Mouse (Mus musculus) heart, adult 9 months (tissue): ENCODE data around the gene Hspb11.

ENCODE experiments used
- DNase-seq, 2 experiments: peaks; one replicate each; pipeline ENCODE4 v3.0.0; 2022; ENCODE audit warnings: low spot score in 2 of 2

The Hspb11 gene

DNA sequence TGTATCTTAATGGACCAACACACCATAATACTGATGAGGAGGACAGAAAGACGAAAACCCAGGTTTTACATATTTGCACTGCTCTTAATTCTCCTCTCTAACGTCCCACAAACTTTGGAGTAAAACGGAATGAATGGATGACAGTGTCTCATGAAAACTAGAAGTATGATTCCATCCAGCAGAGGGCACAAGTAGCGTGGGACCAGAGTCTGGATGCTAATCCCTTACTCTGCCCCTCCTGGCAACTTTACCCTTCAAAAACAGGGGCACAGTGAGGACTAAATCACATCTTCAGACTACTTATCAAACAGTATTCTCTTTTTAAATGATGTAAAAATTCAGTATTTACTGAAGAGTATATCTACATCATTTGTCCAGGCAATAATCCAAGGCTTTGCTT lies 2.9 kb upstream of the Hspb11 start:
- DNase-seq: peak in 1 of 2 experiments; percentile 11

DNA sequence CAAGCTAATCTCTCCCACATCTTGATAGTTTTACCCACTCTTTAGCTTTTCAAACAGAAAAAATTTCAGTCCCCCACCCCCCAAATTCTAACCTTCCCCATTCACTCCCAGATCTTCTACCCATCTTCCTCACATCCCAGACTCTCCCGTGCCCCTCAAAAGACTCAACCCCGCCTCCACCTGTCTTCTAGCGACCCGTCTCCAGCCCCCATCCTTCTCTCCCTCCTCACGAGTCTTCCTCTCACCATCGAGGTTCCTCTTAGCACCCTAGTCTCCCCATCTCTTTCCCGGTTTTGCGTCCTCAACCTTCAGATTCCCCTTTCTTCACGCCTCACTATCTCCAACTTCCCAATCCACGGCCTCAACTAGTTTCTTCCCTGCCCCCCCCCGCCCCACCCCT lies 871 bp upstream of the Hspb11 start:
- DNase-seq: no peak

DNA sequence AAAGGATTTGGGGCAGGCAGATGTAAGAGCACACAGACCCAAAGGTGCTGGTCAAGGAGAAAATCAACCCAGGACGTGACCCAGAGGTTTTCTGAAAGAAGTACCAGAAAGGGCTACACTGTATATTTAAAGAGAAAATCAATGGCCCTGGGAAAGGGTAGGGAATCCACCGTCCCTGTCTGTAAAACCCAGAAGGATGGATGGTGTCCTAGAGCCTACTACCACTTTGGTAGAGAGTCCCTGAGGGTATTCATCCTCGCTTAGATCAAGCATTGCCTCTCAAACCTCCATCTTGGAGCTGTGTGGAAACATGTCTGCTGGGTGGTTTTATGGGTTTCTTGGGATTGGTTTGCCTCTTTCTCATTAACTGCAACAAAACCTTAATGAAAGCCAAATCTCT lies 1.0 kb downstream of the Hspb11 start:
- DNase-seq: no peak

DNA sequence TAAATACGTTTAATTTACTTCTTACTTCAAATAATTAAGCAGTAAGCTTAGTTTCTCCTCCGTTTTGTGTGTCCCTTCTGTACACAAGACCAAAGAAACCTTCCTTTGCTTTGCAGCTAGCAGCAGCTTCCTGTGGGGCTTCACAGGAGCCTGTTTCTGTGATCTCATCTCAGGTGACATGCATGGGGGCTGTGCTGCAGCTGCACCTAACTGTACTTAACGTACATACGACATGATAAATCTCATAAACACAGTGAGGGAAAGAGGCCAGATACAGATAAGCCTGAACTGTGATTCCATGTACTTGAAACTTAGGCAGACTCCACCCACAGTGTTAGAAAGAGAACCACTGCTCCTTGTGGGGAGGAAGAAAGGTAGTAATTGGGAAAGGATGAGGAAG lies 6.6 kb downstream of the Hspb11 start:
- DNase-seq: no peak

DNA sequence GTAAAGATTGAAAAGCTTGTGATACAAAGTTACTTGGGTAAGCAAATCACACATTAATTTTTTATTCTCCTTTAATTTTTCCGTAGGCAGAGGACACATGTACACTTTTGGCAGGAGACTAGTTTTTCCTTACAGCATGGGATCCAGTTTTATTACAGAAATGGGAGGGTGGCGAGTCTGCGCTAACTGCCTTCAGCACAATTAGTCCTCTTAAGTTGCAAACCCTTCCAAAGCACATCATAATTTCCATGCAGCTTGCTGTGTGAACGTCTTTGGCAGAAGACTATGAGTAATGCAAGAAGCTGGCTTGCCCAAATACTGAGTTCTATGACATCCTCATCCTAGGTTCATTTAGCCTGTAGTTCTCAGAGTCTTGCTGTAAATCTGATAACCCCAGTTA lies 20.3 kb downstream of the Hspb11 start:
- no peak for DNase-seq

DNA sequence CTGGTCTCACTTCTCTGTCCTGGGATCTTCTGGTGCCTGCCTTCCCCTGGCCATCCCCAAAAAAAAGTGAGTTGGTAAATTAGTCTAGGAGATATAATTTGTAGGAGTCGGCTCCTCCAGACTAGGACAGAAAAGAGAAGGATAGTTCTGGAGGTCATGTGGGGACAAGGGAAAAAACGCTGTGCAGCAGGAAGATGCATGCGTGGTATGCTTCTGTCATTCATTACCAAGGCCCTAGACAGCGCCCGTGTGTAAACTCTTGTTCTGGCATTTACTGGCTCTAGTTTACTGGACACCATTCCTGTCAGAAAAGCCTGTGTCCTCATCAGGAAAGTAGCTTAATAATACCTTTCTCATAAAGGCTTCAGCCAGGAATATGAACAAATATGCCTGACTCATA lies 21.1 kb downstream of the Hspb11 start:
- no peak for DNase-seq

DNA sequence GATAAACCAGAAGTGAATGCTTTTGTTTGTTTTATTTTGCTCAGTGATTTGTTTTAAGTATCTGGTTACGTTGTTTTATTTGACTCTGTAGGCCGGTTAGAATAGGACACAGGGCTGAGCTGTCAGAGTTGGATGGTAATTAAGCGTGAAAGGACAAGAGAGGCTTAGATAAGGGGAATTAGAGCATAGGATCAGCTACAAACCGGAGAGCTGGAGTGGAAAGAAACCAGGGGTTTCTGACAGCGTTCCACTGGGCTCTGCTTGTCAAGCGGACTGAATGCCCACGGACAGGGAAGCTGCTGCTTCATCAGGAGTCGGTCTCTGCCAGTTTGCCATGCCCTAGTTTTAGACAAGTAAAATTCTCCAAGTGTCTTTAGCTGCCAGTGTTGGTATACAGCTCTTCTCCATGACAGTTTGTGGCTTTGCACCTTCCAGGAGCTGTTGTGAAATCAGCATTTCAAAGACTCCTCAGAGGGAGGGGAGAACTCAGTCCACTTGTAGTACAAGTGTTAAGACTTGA lies 24.9 kb downstream of the Hspb11 start:
- no peak for DNase-seq

DNA sequence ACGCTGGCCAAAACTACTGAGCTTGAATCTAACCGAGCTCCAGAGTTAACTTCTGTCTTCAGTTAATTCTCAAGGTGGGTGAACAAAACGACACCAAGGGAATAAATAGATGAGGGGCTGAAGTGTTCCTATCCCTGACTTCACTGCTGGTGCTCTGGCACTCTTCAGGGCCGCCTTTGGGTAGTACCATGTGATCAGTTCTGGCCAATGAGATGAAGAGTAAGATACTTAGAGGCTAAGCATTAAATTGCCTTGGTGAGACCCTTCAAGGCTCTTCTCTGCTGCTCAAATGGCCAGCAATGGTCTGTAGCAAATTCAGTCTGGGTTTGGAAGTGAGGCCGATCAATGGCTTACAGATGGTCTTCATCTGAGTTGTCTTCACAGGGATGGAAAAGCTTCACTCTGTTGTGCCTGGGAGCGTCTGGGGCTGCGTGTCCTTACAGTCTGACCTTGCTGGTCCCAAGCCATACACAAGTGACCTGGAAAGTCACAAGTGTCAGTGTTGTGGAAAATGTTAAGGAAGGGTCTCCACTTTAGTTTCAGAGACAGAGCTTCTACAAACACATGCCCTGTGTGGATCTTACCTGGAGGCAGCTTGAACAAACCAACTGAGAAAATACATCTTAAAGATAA lies 27.6 kb downstream of the Hspb11 start:
- no peak for DNase-seq

DNA sequence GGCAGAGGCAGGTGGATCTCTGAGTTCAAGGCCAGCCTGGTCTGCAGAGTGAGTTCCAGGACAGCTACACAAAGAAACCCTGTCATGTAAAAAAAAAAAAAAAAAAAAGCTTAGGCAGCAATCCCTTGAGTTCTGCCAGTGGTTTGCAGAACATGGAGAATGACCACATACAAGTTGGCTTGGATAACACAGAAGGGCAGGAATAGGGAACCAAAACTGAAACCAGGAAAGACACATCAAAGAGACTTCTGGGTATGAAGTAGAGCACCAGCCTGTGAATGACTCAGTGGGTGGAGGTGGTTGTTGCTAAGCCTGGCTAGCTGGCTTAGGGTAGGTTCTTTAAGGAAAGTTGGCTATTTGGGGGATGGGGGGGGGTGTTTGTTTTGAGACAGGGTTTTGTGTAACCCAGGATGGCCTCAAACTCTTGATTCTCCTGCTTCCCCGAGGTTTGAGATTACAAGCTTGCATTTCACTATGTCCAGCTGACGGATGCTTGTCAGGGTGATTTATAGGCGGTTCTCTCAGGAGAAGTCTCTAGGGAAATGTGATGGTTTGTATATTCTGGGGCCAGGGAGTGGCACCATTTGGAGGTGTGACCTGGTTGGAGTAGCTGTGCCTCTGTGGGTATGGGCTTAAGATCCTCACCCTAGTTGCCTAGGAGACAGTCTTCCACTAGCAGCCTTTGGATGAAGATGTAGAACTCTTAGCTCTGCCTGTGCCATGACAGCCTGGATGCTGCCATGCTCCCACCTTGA lies 32.2 kb downstream of the Hspb11 start:
- DNase-seq: peak; percentile 12 to 46

DNA sequence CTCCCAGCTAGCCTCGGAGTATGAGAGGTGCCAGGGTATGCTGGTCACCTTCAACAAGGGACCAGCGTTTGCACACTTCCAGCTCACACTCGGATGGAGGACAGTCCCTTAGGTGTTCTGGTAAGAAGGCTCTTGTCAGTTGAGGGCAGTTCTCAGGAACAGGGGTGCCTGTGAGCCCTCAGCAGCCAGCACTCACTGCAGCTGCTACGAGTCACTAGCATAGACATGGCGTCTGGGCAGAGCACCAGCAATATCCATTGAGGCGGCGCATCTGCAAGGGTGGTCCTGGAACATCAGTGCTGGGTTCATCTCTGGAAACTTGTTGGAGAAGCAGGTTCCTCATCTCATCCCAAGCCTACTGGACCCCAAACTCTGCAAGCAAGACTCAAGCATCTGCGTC lies 33.0 kb downstream of the Hspb11 start:
- no peak for DNase-seq

DNA sequence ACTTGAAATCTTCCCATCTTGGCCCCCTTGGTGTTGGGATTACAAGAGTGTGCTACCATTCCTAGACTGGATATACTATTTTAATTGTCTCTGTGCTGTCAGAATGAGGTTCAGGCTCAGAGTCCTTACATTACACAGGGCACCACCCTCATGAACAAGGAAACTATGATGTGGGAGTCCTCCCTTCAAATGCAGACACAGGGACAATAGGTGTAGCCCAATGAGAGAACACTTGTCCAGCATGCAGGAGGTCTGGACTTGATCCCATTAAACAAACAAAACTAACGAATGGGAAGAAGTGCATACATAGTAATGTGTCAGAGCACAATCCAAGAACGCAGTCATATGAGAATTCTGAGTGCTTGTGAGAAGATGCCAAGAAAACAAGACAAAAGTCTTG lies 34.1 kb downstream of the Hspb11 start:
- DNase-seq: no peak

DNA sequence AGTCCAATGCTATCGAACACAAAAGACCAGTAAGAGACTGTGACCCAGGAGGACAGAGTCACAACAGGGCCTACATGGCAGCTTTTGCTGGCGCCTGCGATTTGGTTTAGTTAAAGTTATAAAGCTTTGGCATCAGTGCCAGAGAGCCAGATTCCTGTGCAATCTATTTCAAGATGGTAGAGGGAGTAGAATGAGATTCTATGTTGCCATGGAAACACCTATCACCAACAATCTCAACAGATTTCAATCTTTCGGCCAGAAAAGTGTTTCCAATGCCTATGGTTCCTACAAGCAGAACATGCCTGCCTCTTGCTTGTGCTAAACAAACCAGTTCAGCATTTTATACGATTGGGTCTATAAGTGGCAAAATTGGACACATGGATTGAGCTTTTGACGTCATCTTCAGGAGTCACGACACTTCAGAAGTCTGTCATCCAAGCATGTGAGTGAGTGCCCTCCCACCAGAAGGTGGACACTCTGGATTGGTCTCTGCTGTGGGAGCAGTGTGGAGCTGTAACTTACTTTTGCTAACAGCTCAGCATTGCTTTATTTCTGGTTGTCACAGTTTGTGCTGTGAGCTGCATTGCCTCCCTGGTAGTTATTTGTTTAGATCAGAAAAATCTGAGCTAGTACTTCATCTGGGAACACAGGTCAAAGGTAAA lies 38.3 kb downstream of the Hspb11 start:
- no peak for DNase-seq

DNA sequence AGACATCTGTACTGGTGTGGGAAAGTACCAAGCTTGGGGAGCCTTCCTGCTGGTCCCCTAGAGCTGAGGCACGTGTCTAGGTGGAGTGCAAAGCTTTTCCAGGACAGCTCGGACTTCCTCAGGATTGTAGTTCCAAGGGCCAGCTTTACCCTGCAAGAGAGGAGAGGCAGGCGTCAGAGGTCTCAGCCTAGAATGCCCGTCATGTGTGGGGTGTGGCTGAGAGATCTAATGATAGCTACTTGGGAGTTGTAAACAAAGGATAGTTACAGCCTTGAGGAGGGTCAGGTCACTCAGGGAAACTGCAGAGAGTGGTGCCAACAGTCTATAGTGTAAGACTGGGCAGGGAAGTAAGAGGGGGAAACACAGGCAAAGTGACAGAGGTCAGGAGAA lies 38.9 kb downstream of the Hspb11 start:
- DNase-seq: no peak

DNA sequence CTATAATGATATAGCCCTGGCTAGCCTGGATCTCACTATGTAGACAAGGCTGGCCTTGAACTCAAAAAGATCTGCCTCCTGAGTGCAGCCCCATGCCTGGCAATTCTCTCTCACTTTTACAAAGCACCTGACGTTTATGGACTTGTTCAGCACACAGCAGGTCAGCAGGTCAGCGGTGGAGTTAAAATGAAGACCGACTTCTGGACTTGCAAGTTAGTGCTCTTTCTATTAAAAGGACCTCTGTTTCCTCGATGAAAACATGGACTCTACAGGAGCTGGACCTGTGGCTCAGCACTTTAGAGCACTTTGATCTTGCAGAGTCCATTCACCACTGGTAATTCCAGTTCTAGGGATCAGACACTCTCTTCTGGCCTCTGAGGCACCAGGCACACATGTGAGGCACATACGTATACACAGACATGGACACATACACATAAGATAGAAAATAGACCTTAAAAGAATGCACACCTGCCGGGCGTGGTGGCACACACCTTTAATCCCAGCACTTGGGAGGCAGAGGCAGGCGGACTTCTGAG lies 44.7 kb downstream of the Hspb11 start:
- DNase-seq: no peak

DNA sequence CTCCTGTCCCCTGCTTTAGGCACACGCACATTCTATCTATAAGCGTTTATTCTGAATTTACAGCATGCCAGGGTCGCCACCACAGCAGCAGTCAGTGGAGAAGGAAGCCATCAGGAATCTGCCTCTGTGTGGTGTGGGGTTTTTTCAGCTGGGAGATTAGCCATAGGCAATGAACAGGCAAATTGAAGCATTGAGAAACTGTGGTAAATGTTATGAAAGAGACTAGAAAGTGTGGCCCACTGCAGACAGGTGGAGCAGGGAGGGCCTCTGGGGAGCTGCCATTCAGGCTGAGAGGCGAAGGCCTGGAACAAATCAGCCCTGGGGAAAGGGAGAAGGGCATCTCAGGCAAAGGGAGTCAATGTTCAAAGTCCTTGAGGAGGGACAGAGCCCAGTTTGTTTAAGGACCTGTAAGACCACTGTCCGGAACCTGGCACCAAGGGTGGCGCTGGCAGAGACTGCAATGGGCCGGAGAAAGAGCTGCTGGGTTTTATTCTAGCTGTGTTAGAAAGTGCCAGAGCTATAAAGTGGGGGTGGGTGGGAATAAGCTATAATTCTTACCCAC lies 46.5 kb downstream of the Hspb11 start:
- DNase-seq: no peak

DNA sequence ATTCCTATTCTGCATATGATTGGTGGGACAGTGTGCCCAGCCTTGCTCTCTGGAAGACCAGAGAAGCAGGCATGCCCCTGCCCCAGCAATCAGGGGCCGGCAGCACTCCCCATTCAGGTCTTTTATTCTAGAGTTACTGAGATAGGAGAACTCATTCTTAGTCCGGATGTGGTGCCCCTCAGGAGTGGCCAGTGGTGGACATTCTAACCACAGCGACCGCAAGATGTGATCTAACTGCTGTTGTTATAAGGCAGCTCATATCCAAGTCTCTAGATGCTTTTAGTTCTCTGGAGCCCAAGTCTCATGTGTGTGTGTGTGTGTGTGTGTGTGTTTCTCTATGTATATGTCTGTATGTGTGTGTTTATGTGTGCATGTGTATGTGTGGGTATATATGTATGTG lies 47.0 kb downstream of the Hspb11 start:
- no peak for DNase-seq

DNA sequence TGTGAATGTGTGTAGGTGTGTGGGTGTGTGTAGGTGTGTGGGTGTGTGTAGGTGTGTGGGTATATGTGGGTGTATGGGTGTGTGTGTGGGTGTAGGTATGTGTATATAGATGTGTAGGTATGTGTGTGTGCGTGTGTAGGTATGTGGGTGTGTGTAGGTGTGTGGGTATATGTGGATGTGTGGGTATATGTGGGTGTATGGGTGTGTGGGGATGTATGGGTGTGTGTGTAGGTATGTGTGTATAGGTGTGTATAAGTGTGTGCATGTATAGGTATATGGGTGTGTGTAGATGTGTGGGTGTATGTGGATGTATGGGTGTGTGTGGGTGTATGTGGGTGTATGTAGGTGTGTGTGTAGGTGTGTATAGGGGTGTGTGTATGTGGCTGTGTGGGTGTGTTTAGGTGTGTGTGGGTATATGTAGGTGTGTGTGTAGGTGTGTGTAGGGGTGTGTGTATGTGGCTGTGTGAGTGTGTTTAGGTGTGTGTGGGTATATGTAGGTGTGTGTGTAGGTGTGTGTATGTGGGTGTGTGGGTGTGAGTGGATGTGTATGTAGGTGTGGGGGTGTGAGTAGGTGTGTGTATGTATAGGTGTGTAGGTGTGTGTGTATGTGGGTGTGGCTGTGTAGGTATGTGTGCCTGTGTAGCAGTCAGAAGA lies 47.6 kb downstream of the Hspb11 start:
- no peak for DNase-seq

DNA sequence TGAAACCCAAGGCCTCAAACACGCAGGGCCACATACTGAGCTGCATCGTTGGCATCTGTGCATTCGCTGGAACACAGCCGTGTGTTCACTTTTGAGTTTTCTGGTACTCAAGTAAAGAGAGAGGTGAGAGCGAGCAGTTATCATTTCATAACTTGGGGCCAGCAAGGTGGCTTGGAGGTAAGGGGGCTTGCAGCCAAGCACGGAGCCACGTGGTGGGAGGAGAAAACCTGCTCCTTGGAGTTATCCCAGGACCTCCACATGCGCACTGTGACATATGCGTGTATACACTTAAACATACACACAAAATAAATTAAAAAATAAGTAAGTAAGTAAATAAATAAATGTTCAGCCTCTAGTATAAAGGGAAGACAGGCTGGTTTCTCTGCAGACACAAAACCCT lies 48.8 kb downstream of the Hspb11 start:
- no peak for DNase-seq

DNA sequence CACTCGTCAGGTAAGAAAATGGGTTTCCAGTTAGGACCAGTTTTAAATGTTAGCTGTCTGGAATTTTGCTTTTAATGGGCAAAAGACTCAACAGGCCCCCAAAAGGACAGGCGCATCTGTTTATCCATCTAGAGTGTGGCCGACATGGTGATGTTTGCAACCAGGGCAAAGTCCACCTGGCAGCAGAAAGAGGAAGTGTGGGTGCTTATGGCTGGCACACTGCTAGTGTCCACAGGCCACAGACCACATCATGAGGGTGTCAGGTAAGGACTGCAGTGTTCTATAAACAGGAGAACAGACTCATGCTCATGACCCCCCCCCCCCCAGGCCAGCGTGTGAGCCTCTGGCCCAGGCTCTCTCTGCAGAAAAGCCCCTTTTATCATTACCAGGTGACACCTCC lies 49.4 kb downstream of the Hspb11 start:
- DNase-seq: no peak

DNA sequence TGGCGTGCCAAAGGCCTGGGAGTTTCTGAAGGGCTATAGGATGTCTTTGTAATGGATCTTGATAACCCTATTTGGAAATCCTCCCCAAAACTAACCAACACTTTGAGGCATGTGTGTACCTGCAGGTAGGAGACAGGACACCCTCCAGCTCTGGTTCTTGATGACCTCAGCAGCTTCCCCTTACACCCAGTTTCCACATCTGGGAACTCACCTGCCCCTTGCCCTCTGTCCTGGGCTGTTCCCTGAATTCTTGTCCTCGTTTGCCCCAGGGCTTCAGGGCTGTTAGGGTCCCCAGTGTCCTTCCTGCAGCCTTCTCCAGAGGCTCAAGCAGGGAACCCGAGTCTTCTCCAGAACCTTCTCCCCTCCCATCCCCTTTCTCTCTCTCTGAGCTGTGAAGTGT lies 50.1 kb downstream of the Hspb11 start:
- DNase-seq: no peak

DNA sequence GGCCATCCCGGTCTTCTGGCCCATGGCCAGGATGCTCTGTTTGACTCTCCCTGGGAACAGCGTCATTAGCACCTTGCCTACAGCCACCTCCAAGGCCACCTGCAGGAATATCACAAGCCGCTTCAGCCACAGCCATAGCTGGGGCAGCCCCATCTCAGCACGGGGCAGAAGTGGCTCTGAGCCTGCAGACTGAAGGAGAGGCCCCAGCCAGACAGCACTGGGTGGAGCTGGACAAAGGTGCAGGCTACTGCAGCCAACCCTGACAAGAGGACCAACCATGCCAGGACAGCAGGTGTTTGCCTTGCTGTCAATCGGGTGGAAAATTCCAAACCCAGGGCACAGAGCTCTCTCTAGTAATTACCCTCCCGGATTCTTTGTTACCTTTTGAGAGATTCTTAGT lies 53.6 kb downstream of the Hspb11 start, which contains the start of gene Dio1:
TSS of gene Dio1 (minus strand) at position 204 of the 400 bp plus-strand sequence.
- DNase-seq: no peak
